Mouse (Mus musculus) C2C12 (cell line): Measurements from ENCODE around the gene Rtn4r. TPM values are rescaled to one million over a fixed set of nuclear protein-coding genes. Genes with fewer than 3 reads are reported as not detected.
A peak's percentile ranks its signal among the peaks of the same experiment; 100 is the strongest.

ENCODE experiments used
- H3K27me3 ChIP-seq: one replicate; pipeline ENCODE4 v1.6.1; 2011; ENCODE audit not compliant: control insufficient read depth, insufficient read depth, insufficient read length
- H3K36me3 ChIP-seq: one replicate; pipeline ENCODE4 v1.6.1; 2011; ENCODE audit not compliant: control insufficient read depth, insufficient read depth
- H3K4me3 ChIP-seq: one replicate; pipeline ENCODE4 v1.5.1; 2011; ENCODE audit warnings: mild to moderate bottlenecking, control low read depth; ENCODE audit not compliant: poor library complexity, insufficient read depth, severe bottlenecking
- H3K79me2 ChIP-seq: one replicate; pipeline ENCODE4 v1.6.1; 2011; ENCODE audit not compliant: control insufficient read depth, insufficient read depth
- H3K79me3 ChIP-seq: one replicate; pipeline ENCODE4 v1.6.1; 2011; ENCODE audit warnings: low read depth, control low read depth
- H3ac ChIP-seq: one replicate; pipeline ENCODE3; 2011; ENCODE audit warnings: low read depth; ENCODE audit not compliant: control insufficient read depth, insufficient read length
- CEBPB ChIP-seq: IDR thresholded peaks from one replicate; pipeline ENCODE4 v1.6.1; 2011; ENCODE audit warnings: low read depth, mild to moderate bottlenecking, control low read depth, moderate library complexity
- CTCF ChIP-seq: IDR thresholded peaks from one replicate; pipeline ENCODE4 v1.5.1; 2011; ENCODE audit not compliant: control insufficient read depth, insufficient read depth, insufficient read length
- FOSL1 ChIP-seq: IDR thresholded peaks from one replicate; pipeline ENCODE4 v1.8.0; 2011; ENCODE audit warnings: mild to moderate bottlenecking, low read length; ENCODE audit not compliant: poor library complexity, insufficient read depth, severe bottlenecking
- MAX ChIP-seq: IDR thresholded peaks from one replicate; pipeline ENCODE4 v1.6.1; 2011; ENCODE audit warnings: mild to moderate bottlenecking, control low read depth
- MYOD1 ChIP-seq: IDR thresholded peaks from one replicate; pipeline ENCODE4 v1.6.1; 2011; ENCODE audit warnings: low read depth; ENCODE audit not compliant: control insufficient read depth, insufficient read length
- MYOG ChIP-seq: IDR thresholded peaks from one replicate; pipeline ENCODE4 v1.6.1; 2011; ENCODE audit not compliant: control insufficient read depth, insufficient read length; ENCODE audit errors: extremely low read depth
- USF1 ChIP-seq: IDR thresholded peaks from one replicate; pipeline ENCODE4 v1.6.1; 2011; ENCODE audit warnings: low read depth, mild to moderate bottlenecking, control low read depth, moderate library complexity
- polyA plus RNA-seq: library from polyadenylated mRNA; unstranded; fragments of >200 nt; fragmentation: generic; extraction: Trizol; gene quantifications from one replicate; pipeline ENCODE4 v1.2.1, GENCODE M21; 2012; ENCODE audit warnings: missing spikeins

Gene Rtn4r
- polyA plus RNA-seq, 1 experiment: 0.11 TPM

GRCm38 (mm10) chr16:18116467-18116866 lies 11.0 kb upstream of the Rtn4r start:
- Histone ChIP-seq H3K36me3 (no peaks in the 10 kb centered on the region), H3K79me3 (no peaks in the 10 kb centered on the region), H3K27me3 (peaks cover 28% of the 10 kb centered on the region), H3ac (no peak overlapping the region), H3K4me3 (no peak overlapping the region), H3K79me2 (no peaks in the 10 kb centered on the region)
- TF ChIP-seq USF1 (no peak), MAX (no peak), MYOD1 (no peak), CEBPB (no peak), CTCF (no peak), MYOG (no peak), FOSL1 (no peak)

- no peaks in the 10 kb centered on the region for H3K79me3 ChIP-seq
- TF ChIP-seq USF1: no peak
- TF ChIP-seq MYOD1: no peak
- no peak for TF ChIP-seq CTCF
- TF ChIP-seq MAX: no peak
- TF ChIP-seq CEBPB: no peak
- no peak for TF ChIP-seq FOSL1
- TF ChIP-seq MYOG: no peak
- H3K27me3 ChIP-seq: peaks cover 32% of the 10 kb centered on the region
- H3K4me3 ChIP-seq: no peak overlapping the region
- no peaks in the 10 kb centered on the region for H3K79me2 ChIP-seq
- no peaks in the 10 kb centered on the region for H3K36me3 ChIP-seq
- H3ac ChIP-seq: no peak overlapping the region
Measured at GRCm38 (mm10) chr16:18118285-18118684, 9.2 kb upstream of the Rtn4r start.

GRCm38 (mm10) chr16:18119031-18119730 lies 8.3 kb upstream of the Rtn4r start:
- Histone ChIP-seq H3K79me2 (no peaks in the 10 kb centered on the region), H3K27me3 (peaks cover 31% of the 10 kb centered on the region), H3K36me3 (no peaks in the 10 kb centered on the region), H3K79me3 (no peaks in the 10 kb centered on the region), H3K4me3 (no peak overlapping the region), H3ac (no peak overlapping the region)
- TF ChIP-seq FOSL1 (no peak), USF1 (no peak), CEBPB (no peak), CTCF (peak; percentile 40)

GRCm38 (mm10) chr16:18122740-18123139 lies 4.7 kb upstream of the Rtn4r start:
- H3ac ChIP-seq: no peak overlapping the region
- H3K79me2 ChIP-seq: no peaks in the 10 kb centered on the region
- no peak for TF ChIP-seq USF1
- TF ChIP-seq CEBPB: no peak
- no peak for TF ChIP-seq FOSL1
- no peak for TF ChIP-seq MAX
- TF ChIP-seq MYOG: no peak
- no peak for TF ChIP-seq MYOD1
- TF ChIP-seq CTCF: no peak
- H3K79me3 ChIP-seq: no peaks in the 10 kb centered on the region
- no peaks in the 10 kb centered on the region for H3K36me3 ChIP-seq
- H3K27me3 ChIP-seq: peaks cover 29% of the 10 kb centered on the region
- no peak overlapping the region for H3K4me3 ChIP-seq

- Histone ChIP-seq H3K79me2 (no peaks in the 10 kb centered on the region), H3K4me3 (no peak overlapping the region), H3K79me3 (no peaks in the 10 kb centered on the region), H3K27me3 (peaks cover 34% of the 10 kb centered on the region), H3ac (no peak overlapping the region), H3K36me3 (no peaks in the 10 kb centered on the region)
- no peak for TF ChIP-seq FOSL1
- TF ChIP-seq CEBPB: no peak
- TF ChIP-seq MYOD1: no peak
- TF ChIP-seq MYOG: no peak
Measured at GRCm38 (mm10) chr16:18123471-18123870, 4.0 kb upstream of the Rtn4r start.

GRCm38 (mm10) chr16:18124040-18124439 lies 3.4 kb upstream of the Rtn4r start:
- Histone ChIP-seq H3K27me3 (peaks cover 40% of the 10 kb centered on the region), H3K36me3 (no peaks in the 10 kb centered on the region), H3K79me3 (no peaks in the 10 kb centered on the region), H3K79me2 (no peaks in the 10 kb centered on the region), H3ac (no peak overlapping the region), H3K4me3 (no peak overlapping the region)
- TF ChIP-seq MYOD1: no peak
- no peak for TF ChIP-seq CEBPB
- TF ChIP-seq MYOG: no peak
- no peak for TF ChIP-seq USF1
- no peak for TF ChIP-seq MAX
- no peak for TF ChIP-seq CTCF
- TF ChIP-seq FOSL1: no peak
